Mouse (Mus musculus) bone marrow, adult 2 months (tissue): ENCODE data around the gene Dbh.

Experiments used
- CTCF ChIP-seq: fragments of 200-500 bp; IDR thresholded peaks from 2 replicates; pipeline ENCODE4 v1.5.1; 2011; ENCODE audit warnings: low read length, control low read depth; ENCODE audit not compliant: control insufficient read depth, insufficient read depth
- POLR2A ChIP-seq: fragments of 200-500 bp; IDR thresholded peaks from 2 replicates; pipeline ENCODE4 v1.6.1; 2011; ENCODE audit warnings: low read depth, mild to moderate bottlenecking, control low read depth, low read length, borderline replicate concordance; ENCODE audit not compliant: control insufficient read depth

GRCm38 (mm10) chr2:27163851-27164250 is 1.2 kb upstream of the Dbh start:
- TF ChIP-seq POLR2A (no peak), CTCF (no peak)
